Mouse (Mus musculus) kidney, adult 2 months (tissue): ENCODE measurements at regions not wholly inside any gene's neighbourhood (a gene's known extent, or its start where the extent isn't known, plus 50 kb on each side); places are given as distances from the start of the nearest gene placed in this dataset.

Experiments
- DNase-seq: peaks from one replicate; pipeline ENCODE4 v3.0.0; 2021
- H3K27ac ChIP-seq: fragments of 200-500 bp; 2 replicates; pipeline ENCODE4 v1.5.1; 2012; ENCODE audit warnings: low read depth, low read length, control low read depth, inconsistent platforms; ENCODE audit not compliant: insufficient read depth
- H3K27me3 ChIP-seq: fragments of 200-500 bp; replicated peaks from 2 replicates; pipeline ENCODE4 v1.6.1; 2012; ENCODE audit warnings: mild to moderate bottlenecking, moderate library complexity, low read length, inconsistent platforms; ENCODE audit not compliant: control insufficient read depth, insufficient read depth
- H3K36me3 ChIP-seq: fragments of 200-500 bp; 2 replicates; pipeline ENCODE4 v1.6.1; 2012; ENCODE audit warnings: mild to moderate bottlenecking, moderate library complexity, low read length, inconsistent platforms; ENCODE audit not compliant: control insufficient read depth, insufficient read depth
- H3K4me1 ChIP-seq: fragments of 200-500 bp; 2 replicates; pipeline ENCODE4 v1.6.1; 2011; ENCODE audit warnings: low read length; ENCODE audit not compliant: control insufficient read depth, insufficient read depth
- H3K4me3 ChIP-seq: fragments of 200-500 bp; 2 replicates; pipeline ENCODE4 v1.5.1; 2011; ENCODE audit warnings: mild to moderate bottlenecking, low read depth, low read length, control low read depth; ENCODE audit not compliant: insufficient read depth
- CTCF ChIP-seq: fragments of 200-500 bp; conservative IDR thresholded peaks from 2 replicates; pipeline ENCODE4 v1.5.1; 2011; ENCODE audit warnings: low read depth, mild to moderate bottlenecking, control low read depth, low read length, moderate library complexity, mixed read lengths; ENCODE audit not compliant: insufficient read depth, insufficient read length
- POLR2A ChIP-seq: fragments of 200-500 bp; IDR thresholded peaks from one replicate; pipeline ENCODE4 v1.6.1; 2011; ENCODE audit warnings: low read depth, low read length, control low read depth
- WGBS: fragments of 180-500 bp; shearing (Covaris S2); methylation state at CpG from one replicate; pipeline ENCODE4 v1.1.7; 2018; 5-methylcytosine and 5-hydroxymethylcytosine counted together

GRCm38 (mm10) chr7:111420698-111421097 is 337.9 kb upstream of the Eif4g2 start:
- Histone ChIP-seq H3K4me3 (no peak overlapping the region), H3K4me1 (no peaks in the 10 kb centered on the region), H3K27ac (no peak overlapping the region), H3K36me3 (no peaks in the 10 kb centered on the region), H3K27me3 (no peaks in the 10 kb centered on the region)
- no peak for DNase-seq
- TF ChIP-seq POLR2A, result no peak
- WGBS, result 73% methylated on average over 3 of the region's 3 CpGs

GRCm38 (mm10) chr7:111417735-111418134 is 334.9 kb upstream of the Eif4g2 start:
- no peaks in the 10 kb centered on the region for H3K36me3 ChIP-seq
- DNase-seq, result no peak
- 64% methylated on average over 3 of the region's 3 CpGs for WGBS

DNA sequence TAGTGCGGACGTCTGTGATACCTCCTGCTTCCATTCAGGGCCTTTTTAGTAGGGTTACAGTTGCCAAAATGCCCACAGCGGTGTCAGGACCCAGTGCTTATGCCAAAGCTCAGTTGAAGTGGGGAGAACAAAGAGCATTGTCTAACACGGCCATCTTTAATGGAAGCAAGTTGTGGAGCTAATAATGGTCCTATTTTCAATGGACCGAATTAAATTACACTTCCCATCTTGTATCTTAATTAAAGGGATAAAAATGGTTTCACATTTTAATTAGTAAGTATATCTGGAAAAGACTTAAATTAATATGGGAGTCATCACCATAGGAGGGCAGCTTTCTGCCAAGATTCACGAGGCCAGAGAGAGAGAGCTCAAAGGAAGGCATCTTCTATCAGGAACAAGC is 333.2 kb upstream of the Eif4g2 start:
- Histone ChIP-seq H3K27me3 (no peaks in the 10 kb centered on the region), H3K4me1 (no peaks in the 10 kb centered on the region), H3K4me3 (no peak overlapping the region), H3K36me3 (no peaks in the 10 kb centered on the region), H3K27ac (no peak overlapping the region)
- no peak for TF ChIP-seq CTCF
- TF ChIP-seq POLR2A, result no peak
- no peak for DNase-seq
- WGBS, result 89% methylated on average over 6 of the region's 6 CpGs

More at GRCm38 (mm10) chr7:111417735-111418134, 334.9 kb upstream of the Eif4g2 start:
- no peaks in the 10 kb centered on the region for H3K4me1 ChIP-seq
- H3K27ac ChIP-seq, result no peak overlapping the region
- H3K4me3 ChIP-seq, result no peak overlapping the region
- no peaks in the 10 kb centered on the region for H3K27me3 ChIP-seq
- TF ChIP-seq CTCF, result no peak
- no peak for TF ChIP-seq POLR2A

DNA sequence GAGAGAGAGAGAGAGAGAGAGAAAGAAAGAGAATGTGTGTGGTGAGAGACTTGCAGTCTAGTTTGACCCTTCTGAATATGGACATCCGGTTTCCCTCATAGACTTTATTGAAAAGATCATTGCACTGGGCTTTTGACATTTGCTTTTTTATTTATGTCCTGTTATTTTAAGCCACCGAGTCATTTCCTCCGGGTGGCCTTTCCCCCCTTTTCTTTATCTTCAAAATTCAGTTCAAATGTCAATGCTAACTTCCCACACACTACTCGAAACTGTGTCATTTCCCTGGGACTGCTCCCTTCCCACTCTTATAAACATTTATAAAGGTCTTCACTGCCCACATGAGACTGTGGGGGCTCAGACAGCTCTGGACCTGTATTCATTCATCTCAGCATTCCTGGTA is 330.9 kb upstream of the Eif4g2 start:
- Histone ChIP-seq H3K36me3 (no peaks in the 10 kb centered on the region), H3K27me3 (no peaks in the 10 kb centered on the region), H3K27ac (peak overlapping the region; percentile 37; the same call in 1 of the 2 replicates), H3K4me1 (no peaks in the 10 kb centered on the region), H3K4me3 (no peak overlapping the region)
- peak; percentile 48 for DNase-seq
- no peak for TF ChIP-seq CTCF
- no peak for TF ChIP-seq POLR2A
- WGBS, result 40% methylated on average over 4 of the region's 4 CpGs

DNA sequence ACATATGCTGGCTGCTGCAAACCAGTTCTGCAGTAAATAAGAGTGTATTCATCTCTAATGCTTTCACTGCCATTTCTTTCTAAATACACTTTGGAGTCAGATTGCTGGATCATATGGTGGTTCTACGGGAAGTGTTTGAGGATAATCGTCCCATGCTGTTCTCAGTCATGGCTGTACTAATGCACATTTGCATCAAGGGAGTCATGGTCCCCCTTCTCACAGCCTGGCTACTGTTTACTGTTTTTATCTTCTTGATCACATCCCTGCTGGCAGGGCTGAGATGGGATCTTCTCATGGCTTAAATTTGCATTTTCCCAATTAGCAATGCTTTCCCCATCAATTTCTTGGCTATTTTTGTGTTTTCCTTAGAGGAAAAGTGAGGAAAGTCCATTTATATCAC is 330.1 kb upstream of the Eif4g2 start:
- WGBS, result 90% methylated on average over 2 of the region's 2 CpGs
- DNase-seq, result no peak
- H3K36me3 ChIP-seq, result no peaks in the 10 kb centered on the region
- TF ChIP-seq CTCF (no peak), POLR2A (no peak)
- no peak overlapping the region for H3K27ac ChIP-seq
- no peaks in the 10 kb centered on the region for H3K4me1 ChIP-seq
- H3K27me3 ChIP-seq, result no peaks in the 10 kb centered on the region
- no peak overlapping the region for H3K4me3 ChIP-seq

- Histone ChIP-seq H3K36me3 (no peaks in the 10 kb centered on the region), H3K27me3 (no peaks in the 10 kb centered on the region), H3K27ac (no peak overlapping the region), H3K4me3 (no peak overlapping the region), H3K4me1 (no peaks in the 10 kb centered on the region)
- TF ChIP-seq CTCF, result no peak
- no peak for TF ChIP-seq POLR2A
- DNase-seq, result no peak
- 88% methylated on average over 5 of the region's 5 CpGs for WGBS
These were observed 328.6 kb upstream of the Eif4g2 start for GRCm38 (mm10) chr7:111411386-111411960.

GRCm38 (mm10) chr7:111395972-111396371 is 313.1 kb upstream of the Eif4g2 start:
- H3K36me3 ChIP-seq, result no peaks in the 10 kb centered on the region
- H3K27me3 ChIP-seq, result no peaks in the 10 kb centered on the region; the same call in 1 of the 2 replicates
- H3K27ac ChIP-seq, result no peak overlapping the region
- no peak overlapping the region for H3K4me3 ChIP-seq
- 85% methylated on average over 2 of the region's 2 CpGs for WGBS
- H3K4me1 ChIP-seq, result no peaks in the 10 kb centered on the region
- no peak for TF ChIP-seq POLR2A
- TF ChIP-seq CTCF, result no peak
- no peak for DNase-seq
